Mouse (Mus musculus): Measurements from ENCODE around the gene Plb1.

The Plb1 gene

GRCm38 (mm10) chr5:32335172-32335571, 102.7 kb downstream of the Plb1 start:
- no peak for DNase-seq (ENCODE audit: extremely low spot score)

- no peak for DNase-seq (ENCODE audit: extremely low spot score)
These were observed 103.6 kb downstream of the Plb1 start for GRCm38 (mm10) chr5:32336092-32336491.

- DNase-seq (ENCODE audit: extremely low spot score), result no peak
These were observed 104.8 kb downstream of the Plb1 start for GRCm38 (mm10) chr5:32337336-32337735.

DNA sequence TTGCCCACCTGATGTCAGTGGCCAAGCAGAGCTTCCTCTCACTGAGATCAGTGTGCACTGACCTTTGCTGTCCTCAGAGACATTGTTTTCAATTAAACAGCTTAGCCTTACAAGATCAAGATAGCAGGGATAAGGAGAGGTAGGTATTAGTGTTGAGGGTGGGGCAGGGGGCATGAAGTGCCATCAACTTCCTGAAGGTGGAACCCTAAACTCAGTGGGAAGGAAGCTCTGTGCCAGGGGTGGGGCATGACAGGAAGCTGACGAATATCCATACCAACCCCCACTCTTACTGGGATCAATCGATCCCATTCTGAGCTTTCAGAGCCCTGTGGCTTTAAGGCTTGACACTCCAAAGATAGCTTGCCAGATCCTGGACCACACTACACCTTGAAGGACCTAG, 105.8 kb downstream of the Plb1 start:
- no peak for DNase-seq (ENCODE audit: extremely low spot score)

DNA sequence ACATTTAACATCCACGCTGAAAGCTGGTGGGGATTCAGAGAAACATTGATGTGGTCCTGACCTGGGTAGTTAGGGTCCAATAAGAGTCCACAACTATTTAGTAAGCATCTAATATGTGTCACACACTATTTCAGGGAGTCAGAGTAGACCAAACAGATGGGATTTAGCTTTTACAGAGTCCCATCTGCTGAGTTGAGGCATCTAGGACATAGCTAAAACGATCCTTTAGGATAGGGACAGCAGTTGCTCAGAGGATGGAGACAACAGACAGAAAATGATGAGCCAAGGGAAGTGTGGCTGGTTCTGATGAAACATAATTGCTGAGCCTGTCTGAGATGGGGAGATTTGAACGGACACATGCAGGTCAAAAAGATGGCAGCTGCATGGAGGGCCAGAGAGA, 106.3 kb downstream of the Plb1 start:
- no peak for DNase-seq (ENCODE audit: extremely low spot score)

DNA sequence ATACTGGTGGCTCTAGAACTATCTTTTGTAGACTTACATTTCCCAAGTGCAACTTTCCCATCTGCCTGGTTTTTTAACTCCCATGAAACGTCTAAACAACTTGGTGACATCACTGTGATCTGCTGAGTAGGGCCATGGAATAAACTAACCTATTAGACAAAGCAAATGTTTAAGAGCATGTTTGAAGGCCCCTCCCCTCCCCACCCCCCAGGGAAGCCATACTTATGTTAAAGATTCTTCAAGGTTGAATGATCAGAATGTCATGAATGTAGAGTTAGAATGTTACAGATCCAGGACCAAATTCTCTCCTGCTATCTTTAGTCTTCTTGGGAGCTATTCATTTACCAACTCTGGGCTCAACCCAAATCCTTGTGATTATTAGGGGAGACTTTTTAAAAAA, 107.7 kb downstream of the Plb1 start:
- no peak for DNase-seq (ENCODE audit: extremely low spot score)

GRCm38 (mm10) chr5:32342711-32343285, 110.3 kb downstream of the Plb1 start:
- DNase-seq (ENCODE audit: extremely low spot score), result no peak

- DNase-seq (ENCODE audit: extremely low spot score), result peak; percentile 29
These were observed 113.8 kb downstream of the Plb1 start for GRCm38 (mm10) chr5:32346025-32346912.

DNA sequence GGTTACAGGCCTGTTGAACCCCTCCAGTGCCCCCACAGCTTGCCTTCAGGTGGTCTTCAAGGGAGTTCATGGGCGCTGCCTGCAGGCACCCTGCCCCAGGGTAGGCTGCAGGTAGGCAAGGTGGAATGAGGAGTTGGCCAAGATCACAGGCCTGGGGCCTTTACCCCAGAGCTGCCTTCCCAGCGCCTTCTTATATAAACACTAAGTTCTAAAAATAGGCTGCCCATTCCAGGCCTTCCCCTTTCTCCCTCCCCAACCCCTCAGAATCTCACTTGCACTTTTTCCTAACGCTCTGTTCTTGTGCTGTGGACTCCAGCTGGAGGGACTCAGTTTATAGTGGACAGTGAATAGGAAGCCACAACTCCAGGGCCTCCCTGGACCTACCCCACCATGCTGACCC, 117.2 kb downstream of the Plb1 start:
- no peak for DNase-seq (ENCODE audit: extremely low spot score)

DNA sequence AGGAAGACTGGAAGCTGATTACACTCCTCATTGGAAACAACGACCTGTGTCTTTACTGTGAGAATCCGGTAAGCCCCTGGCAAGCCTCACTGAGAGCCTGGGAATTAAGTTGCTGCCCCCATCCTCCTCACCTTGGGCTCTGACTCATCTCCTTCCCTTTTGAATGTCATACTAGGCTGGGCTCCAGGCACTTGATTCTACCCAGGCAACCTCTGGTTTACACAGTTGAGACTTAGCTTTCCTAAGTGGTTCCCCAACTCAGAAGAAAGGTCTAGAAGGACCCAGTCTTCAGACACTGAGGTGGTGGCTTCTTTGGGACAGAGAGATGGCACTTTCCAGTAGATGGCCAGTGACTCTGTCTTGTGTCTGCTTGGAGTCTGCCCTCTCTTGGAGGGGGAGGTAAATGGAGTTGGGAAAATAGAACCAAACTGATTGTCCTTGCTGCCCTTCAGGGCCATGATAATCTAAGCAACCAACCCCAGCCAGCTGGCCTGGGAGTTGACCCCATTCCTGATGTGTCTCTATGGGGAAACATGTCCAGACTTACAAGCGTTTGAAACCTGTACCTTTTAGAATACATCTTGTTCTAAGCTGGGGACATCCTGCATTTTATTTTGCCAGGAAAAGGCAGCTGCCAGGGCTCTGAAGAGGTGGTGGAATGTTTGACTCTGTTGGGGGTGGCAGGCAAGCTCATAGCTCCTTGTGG, 118.2 kb downstream of the Plb1 start:
- no peak for DNase-seq (ENCODE audit: extremely low spot score)

- DNase-seq (ENCODE audit: extremely low spot score), result no peak
These were observed 119.4 kb downstream of the Plb1 start for GRCm38 (mm10) chr5:32351721-32352465.

- DNase-seq (ENCODE audit: extremely low spot score), result no peak
These were observed 120.3 kb downstream of the Plb1 start for GRCm38 (mm10) chr5:32352845-32353244.

- no peak for DNase-seq (ENCODE audit: extremely low spot score)
These were observed 120.8 kb downstream of the Plb1 start for GRCm38 (mm10) chr5:32353280-32353679.

DNA sequence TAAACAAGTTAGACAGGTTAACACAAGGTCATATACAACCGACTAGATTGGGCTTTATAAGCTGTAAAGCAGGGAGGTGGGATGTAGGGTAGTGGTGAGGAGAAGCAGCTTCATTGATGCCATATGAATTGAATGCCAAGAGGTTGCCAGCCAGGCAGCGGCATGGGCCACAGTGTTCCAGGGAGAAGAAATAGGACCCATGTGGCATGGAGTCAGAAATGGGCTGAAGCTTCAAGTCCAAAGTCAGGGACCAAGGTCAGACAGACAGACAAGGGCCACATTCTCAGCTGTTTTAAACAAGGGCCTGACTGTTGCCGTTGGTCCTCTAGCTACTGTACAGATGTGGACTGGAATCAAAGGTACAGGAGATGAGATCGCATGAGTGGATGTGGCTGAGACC, 128.0 kb downstream of the Plb1 start:
- no peak for DNase-seq (ENCODE audit: extremely low spot score)

DNA sequence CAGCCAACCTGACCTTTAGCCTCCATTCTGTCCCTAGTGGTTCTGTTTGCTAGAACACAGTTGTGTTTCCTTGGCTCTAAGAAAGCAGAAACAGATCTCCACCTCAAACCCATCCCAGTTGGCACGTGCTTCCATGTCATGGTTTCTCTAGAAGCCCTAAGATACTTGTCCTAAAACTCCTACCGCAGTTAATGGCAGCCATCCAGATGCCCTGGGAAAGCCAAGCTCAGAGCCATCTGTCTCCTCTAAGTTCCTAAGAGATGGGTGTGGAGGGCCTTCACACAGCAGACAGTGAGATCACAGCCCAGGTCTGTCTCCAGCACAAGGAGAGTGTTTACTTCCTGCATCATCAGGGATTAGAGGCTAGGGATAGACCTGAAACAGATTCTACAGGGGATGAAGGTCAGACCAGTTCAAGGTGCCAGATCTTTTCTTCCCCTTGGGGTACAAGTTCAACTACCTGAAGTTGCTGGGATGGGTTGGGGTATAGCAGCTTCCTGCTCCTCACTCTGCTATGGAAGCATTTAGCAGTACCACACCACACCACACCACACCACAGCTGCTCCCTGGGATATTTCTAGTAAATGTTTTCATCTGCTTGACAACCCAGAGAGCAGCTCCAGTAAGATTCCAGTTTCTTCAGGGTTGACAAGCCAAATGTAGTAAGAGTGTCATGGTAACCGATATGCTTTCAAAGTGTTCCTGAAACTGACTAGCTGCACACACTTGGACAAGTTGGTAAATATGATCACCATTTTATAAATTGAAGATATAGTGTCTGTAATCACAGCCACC, 129.1 kb downstream of the Plb1 start:
- DNase-seq (ENCODE audit: extremely low spot score), result no peak

DNA sequence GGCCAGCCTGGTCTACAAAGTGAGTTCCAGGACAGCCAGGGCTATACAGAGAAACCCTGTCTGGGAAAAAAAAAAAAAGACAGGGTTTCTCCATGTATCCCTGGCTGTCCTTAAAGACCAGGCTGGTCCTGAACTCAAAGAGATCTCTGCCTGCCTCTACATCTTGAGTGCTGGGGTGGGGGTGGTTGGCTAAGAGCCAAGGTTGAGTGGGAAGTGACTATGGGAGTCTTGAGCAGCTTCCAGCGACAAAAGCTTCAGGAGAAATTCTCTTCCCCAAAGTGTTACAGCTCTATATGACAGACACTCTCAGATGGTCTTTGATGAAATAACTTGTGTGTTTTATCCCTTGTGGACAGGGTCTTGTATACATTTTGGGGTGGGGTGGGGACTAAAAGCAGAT, 136.9 kb downstream of the Plb1 start:
- no peak for DNase-seq (ENCODE audit: extremely low spot score)

- no peak for DNase-seq (ENCODE audit: extremely low spot score)
These were observed 138.7 kb downstream of the Plb1 start for GRCm38 (mm10) chr5:32371239-32371638.

DNA sequence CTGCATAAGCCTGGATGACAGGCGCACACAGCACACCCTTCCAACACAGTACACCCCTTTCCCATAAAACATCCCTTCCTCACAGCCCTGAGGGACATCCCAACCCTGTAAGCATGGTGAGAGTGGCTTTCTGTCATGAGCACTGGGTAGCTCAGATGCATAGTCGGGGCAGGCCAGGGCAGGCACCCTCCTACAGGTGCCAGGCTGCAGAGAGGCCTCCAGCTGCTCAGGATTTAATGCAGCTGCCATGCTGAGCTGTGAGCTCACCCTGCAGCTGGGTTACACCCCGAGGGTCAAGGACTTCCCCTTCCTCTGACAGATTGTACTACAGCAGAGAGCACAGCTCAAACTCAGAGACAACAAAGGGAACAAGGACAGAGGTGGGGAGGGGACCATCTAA, 146.0 kb downstream of the Plb1 start:
- no peak for DNase-seq (ENCODE audit: extremely low spot score)

- DNase-seq (ENCODE audit: extremely low spot score), result no peak
These were observed 156.1 kb downstream of the Plb1 start for GRCm38 (mm10) chr5:32388656-32389055.

- DNase-seq (ENCODE audit: extremely low spot score), result no peak
These were observed 157.8 kb downstream of the Plb1 start for GRCm38 (mm10) chr5:32390295-32390694.

DNA sequence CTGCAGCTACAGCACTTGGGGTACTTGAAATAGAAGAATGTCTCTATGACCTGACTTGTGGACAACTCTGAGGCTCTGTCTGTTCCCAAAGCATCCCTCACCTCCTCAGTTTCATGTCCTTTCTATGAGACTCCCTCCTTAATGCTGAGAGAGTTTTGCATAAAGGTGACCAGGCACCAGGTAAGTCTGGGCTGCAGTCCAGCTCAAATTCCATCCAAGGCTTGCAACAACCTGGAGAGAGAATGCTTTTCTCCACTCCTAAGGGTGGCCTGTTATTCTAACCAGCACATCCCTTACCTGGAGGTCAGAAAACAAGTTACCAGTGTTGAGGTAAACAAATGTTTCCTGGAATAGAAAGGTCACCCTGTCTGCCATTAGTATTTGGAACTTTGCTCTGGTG, 159.8 kb downstream of the Plb1 start:
- DNase-seq (ENCODE audit: extremely low spot score), result no peak

All from embryo, embryonic 9.5 days (tissue).